Mouse (Mus musculus) spleen, postnatal 14 days (tissue): ENCODE data around the gene Sh3rf1.
A peak's percentile ranks its signal among the peaks of the same experiment; 100 is the strongest.
"Not testable (repeated sequence)": the region's sequence is repeated elsewhere in the genome, so short reads cannot be mapped to it uniquely, and the experiment has no call there.

Source experiments
- DNase-seq, 2 experiments: peaks; one replicate each; pipeline ENCODE4 v3.0.0; 2021 to 2022; ENCODE audit warnings: low spot score in 2 of 2

Gene Sh3rf1

DNA sequence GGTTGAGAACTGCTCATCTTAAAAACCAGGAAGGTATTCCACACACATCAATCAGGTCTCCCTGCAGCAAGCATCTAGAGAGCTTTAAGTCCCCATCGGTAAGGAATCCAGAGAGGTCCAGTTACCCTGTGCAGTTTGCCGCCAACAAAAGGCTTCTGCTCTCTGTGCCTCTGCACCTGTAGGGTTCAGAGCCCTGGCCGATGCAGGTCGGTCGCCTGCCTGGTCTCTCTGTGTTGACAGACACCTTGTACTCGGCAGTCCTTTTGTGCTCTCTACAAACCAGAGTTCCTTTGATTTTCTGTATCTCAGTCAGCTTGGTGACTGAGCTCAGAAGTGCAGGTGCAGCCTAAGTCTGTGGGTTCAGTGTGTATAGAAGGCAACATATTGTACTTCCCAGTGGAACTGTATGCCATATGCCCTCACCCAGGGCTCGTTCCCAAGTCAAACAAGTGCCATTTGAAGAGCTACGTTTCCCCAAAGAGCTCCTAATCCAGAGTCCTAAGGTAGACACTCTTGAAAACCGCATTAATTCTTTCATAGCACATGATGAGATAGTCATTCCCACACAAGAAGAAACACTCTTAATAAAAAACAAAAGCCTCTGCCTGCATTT lies 138.7 kb downstream of the Sh3rf1 start:
- no peak for DNase-seq

DNA sequence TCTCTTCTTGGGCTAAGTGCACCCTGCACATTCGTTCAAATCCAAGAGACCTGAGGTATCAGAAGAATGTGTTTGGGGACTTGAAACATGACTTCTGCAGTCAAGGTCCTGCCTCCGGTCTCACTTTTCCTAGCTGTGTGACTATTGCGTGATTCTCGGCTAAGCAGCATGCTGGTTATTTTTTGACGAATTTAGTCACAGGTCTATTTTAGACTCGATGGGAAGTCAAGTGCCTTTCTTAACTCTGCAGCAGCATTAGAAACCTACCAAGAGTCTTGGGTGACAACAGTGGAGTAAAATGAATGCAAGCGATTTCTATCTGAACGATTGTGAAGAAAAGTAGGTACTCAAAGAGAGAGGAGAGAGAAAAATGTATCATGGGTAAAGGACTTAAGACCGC lies 149.6 kb downstream of the Sh3rf1 start:
- no peak for DNase-seq

DNA sequence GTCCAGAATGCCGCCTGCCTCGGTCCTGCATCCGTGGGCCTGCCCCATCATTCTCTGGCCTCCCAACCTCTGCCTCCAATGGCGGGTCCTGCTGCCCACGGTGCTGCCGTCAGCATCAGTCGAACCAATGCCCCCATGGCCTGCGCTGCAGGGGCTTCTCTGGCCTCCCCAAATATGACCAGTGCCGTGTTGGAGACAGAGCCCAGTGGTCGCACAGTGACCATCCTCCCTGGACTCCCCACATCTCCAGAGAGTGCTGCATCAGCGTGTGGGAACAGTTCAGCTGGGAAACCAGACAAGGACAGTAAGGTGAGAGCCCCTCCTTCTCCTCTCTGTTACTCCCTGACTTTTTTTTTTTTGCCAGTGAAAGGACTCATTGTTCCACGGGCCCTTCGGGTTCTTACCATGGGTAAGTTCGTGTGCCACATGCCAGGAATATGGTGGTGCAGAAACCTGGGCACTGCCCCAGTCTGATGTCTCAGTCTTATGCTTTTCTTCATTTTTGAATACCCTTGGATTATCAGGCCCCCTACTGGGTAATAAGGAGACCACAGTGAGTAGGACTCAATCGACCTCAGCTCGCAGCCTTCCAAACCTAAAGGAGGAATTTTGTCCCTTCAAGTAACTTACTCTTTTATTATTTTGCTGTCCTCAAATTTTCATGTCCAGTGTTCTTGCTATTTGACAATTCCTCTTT lies 150.5 kb downstream of the Sh3rf1 start:
- DNase-seq, result no peak

DNA sequence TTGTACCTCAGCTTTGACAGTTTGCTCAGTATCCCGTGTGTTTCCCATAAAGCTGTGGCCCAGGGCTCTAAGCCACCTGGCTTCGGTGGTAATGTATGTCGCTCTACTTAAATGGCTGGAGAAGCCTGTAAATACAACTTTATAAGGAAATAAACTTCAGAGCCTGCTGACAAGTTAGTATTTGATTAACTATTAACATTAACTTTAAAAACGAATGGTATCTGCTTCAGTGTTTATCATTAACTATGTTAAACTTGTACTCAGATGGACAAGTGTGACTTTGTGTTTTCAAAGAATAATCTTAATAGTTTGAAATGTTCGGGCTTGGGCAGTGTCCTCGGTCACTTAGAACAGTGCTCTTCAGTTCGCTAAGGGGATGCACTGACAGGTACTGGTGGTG lies 151.5 kb downstream of the Sh3rf1 start:
- no peak for DNase-seq

DNA sequence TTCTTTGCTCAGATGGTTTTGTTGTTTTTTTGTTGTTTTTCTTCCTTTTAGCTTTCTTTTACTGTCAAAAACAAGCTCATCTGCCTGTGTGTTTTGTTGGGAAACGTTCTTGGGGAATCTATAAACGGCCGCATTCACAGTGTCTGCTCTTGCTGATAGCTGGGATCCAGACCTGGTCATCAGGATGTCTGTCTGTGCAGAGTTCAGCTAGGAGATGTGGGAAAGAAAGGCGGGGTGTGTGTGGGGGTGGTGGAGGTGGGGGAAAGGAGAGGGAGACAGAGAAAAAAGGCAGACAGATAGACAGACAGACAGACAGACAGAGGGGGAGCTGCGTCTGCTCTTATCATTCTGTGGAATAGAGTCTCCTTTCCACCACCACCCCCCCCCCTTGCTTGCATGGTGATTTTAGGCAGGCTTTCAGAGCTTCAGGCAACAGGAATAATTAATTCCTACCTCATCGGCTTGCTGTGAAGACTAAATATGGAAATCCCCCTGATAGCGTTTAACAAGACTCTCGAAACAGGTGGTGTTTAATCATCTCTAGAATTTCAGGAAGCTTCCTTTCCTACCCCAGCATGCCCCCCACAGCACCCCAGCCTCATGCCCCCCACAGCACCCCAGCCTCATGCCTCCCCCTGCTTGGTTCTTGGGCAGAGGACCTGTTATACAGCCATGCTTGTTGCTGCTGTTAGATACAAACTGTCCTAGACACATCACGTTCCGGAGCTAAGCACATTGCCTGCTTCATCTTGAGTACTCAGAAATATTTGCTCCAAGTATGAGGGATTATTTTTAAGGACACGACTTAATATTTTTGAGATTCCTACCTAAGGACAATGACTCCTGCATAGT lies 155.4 kb downstream of the Sh3rf1 start:
- no peak for DNase-seq

DNA sequence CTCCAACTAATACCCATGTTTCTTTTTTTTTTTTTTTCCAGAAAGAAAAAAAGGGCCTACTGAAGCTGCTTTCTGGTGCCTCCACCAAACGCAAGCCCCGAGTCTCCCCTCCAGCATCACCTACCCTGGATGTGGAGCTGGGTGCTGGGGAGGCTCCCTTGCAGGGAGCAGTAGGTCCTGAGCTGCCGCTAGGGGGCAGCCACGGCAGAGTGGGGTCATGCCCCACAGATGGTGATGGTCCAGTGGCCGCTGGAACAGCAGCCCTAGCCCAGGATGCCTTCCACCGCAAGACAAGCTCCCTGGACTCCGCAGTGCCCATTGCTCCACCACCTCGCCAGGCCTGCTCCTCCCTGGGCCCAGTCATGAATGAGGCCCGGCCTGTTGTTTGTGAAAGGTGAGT lies 160.9 kb downstream of the Sh3rf1 start:
- no peak for DNase-seq

DNA sequence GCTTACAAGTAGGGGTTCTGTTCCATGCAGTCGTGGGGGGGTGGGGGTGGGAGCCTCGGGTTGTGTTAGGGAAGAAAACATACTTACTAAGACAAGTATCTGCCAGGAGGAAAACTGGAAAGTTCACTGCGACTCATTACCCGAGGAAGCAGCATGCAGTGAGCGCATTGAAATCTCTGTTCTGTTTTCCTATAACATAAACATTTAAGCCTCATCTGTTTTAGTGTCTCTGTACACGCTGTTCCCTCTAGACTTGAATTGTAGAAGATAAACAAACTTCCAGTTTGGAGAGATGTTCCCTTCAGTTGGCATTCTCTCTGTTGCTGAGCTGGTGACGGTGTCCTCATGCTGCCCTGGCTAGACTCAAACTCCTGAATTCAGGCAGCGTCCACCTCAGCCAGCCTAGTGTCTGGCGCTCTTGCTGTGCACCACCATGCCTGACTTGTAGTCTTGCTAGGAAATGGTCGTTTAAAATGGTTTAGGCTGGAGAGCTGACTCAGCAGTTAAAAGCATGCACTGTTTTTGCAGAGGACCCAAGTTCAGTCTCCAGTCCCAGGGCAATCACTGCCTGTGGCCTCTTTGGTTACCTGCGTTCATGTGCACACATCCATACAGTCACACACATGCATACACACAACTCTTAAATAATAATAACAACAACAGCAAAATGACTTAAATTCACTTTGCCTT lies 162.0 kb downstream of the Sh3rf1 start:
- no peak for DNase-seq

DNA sequence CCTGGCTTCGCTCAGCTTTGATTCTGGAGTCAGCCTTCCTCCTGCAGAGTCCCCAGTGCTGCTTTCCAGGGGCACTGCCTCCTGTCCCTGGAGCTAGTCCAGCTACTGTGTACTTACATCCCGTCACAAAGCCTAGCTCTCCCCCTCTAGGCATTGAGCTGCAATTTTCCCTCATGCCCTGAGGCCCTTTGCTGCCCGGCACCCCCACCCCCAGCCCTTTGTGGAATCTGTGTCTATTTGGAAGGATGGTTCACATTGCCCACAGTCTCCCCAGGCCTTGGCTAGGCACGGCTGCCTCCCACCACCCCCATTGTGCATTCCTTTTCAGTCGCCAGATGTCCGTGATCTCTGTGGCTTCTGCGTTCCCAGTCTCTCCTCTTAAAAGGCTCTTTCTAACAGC lies 163.0 kb downstream of the Sh3rf1 start:
- DNase-seq, result no peak

DNA sequence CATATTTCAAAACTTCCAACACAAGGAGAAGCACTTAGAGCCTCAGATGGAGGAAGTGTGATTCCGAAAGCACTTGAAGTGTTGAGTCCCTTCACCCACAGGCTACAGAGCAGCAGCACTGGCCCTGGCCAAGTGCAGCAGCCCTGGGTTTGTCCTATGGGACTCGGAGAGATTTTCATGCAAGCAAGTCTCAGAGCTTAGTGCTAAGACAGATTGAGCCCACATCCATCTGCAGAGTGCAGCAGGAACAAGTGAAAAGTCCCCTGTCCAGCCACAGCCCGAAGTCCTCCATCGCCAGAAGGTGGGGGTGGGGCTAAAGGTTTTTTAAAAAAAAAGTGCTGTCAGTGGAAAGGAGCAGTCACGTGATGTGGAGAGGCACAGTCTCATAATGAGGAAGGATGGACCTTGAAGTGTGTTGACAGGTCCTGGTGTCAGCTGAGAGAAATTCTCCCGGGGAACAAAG lies 163.9 kb downstream of the Sh3rf1 start:
- no peak for DNase-seq

DNA sequence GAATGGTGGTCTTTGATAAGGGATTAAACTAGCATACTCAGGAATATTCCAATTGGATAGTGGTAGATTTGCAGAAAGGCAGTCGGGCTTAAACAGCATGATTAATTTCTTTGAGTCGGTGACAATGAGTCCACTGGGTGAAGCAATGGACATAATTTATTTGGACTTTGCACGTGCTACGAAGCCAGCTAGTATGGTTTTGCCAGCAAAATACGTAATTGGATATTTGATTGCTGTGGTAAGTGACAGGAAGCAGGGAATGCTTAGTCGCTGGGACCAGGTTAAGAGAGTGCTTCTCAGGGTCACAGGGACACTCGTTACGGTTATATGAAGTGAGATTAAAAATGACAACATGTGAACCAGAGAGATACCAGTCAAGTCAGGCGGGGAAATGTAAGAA lies 164.7 kb downstream of the Sh3rf1 start:
- DNase-seq, result no peak

DNA sequence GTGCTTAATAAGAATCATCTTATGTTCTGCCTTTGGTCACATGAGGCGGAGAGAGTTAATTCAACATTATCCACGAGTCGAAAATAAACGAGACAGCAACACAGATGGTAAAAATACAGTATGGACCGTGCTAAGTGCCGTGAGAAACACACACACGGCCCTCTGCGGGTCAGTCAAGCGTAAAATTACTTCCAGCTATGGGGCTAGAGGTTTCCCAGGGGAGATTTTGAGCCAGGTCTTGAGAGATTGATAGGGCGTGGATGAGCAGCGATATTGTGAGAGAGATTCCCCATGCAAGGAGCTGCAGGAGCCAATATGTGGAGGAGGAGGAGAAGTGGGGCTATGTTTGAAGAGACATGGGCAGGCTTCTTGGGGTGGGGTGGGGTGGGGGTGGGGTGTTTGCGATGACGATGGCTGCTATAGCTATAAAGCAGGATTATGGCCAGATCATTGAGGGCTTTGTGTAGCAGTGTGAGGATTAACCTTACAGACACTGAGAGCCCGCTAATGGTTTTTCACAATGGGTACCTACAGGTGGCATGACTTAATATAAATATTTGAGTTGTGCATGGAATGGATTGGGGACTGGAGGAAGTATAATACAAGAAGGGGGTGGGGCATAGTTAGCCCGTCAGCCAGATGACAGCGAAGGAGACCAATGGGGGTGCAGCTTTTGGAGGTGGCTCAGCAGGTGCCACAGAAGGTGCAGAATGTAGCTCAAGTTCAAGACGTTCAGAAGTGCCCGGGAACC lies 166.8 kb downstream of the Sh3rf1 start:
- no peak for DNase-seq

DNA sequence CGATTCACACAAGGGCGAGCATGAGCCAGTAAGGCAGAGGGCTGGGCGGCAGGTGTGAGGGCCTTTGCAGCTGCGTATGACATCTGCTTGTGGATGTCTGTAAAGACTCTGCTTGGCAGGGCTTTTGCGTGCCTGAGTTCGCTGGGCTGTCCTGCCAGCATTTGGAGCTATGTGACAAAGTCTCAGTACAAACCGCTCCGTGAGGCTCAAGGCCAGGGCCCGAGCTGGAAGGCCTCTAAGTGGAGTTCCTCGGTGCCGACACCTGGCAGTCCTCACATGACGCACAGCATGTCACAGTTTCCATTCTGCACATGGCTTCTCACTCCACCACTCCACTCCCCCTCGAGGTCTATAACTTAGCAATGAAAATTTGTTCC lies 167.4 kb downstream of the Sh3rf1 start:
- DNase-seq, result no peak

DNA sequence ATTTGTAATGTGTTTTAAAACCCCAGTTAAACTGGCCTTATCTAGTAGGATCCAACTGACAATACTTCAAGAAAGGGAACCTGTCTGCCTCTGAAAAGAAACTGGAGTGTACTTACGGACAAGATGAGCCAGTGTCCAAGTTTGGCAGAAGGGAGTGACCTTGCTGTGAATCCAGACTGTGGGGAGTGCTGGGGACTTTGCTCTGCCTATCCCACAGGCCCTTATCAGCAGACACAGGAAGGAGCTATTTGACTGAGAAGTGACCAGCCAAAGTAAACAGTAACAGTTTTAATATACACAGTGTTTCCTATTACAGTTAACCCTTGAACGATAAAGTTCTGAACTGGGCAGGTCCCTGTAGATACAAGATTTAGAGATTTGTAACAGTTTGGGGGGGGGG lies 173.5 kb downstream of the Sh3rf1 start:
- DNase-seq, result no peak

DNA sequence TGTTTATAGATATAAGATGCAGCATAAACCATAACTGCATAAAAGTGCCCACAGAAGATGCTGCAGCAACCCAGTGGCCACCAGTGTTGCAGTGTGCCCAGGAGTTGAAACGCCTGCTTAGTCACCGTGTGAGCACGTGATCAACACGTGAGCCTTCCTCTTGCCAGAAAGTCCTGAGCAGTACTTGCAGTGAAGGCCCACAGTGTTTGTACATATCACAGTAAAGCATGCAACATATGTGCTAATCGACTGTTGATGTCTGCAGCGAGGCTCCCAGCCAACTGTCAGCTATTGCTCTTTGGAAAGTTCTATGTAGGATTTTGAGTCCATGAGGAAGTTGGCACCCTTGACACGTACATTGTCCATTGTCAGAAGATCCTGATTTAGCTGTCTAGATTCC lies 174.1 kb downstream of the Sh3rf1 start:
- DNase-seq, result peak in 1 of 2 experiments; percentile 11

DNA sequence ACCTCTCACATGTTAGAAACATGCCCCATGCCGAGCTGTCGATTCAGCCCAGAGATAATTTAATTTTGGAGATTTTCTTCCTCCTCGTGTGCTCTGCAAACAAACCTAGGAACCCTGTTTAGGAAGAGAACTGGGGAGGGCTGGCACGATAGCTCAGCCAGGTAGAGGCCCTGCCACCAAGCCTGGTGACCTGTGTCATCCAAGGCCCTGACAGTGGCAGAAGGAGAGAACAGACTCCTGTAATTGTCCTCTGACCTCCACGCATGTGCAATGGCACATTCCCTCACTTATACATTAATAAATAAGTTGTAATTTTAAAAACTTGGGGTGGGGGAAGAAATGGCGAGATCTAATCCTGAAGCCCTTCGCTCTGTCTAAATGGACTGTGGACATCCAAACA lies 179.2 kb downstream of the Sh3rf1 start:
- no peak for DNase-seq

DNA sequence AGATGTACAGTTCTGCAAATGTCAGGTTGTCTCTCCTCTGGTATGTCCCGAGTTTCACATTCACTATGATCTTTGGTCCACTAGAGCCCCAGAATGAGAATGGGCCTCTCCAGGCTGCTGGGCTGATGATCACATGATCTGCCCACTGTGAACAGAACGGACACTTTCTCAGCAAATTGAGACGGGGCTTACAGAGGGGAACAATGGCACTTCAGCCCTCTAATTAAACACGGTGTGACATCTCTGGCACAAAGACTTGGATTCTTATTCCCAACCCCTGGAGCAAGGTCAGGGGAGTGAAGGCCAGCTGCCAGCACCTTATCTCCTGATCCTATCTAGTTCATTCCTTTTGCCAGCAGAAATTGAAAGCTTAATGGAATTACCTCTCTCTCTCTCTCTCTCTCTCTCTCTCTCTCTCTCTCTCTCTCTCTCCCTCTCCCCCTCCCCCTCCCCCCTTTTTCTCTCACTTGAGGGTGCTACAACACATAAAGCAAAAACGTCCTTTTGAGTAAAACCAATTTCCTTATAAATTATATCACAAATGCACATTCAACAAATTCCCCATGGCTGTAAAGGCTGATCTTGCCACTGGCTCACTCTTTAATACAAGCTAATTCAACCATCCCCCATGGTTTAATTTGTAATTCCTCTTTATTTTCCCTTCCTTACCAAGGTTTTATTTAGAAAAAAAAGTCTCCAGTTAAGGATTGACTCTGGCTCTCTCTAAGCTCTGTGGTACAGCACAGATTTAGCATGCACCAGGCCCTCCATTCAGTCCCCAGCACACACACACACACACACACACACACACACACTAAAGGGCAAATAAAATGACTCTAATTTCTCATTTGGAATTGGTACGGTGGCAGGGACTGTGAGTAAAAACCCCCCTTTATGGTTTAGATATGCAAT lies 179.8 kb downstream of the Sh3rf1 start:
- DNase-seq, result no peak

DNA sequence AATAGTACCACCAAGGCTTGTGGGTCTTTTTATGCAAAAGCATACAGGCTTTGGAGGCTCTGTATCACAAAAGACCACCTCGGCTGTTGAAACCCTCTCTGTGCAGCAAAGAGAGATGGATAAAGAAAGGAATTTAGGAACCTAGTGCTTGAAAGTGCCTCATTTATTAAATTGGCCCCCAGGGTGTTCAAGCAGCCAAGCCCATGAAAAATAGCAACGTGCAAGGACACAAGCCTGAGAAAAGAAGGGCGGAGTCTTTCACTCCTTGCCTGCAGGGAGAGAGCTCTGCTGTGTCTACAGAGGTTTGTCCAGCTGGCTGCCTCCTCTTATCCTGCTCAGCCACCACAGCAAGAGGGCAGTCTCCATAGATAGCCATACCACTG lies 180.5 kb downstream of the Sh3rf1 start:
- DNase-seq, result no peak

DNA sequence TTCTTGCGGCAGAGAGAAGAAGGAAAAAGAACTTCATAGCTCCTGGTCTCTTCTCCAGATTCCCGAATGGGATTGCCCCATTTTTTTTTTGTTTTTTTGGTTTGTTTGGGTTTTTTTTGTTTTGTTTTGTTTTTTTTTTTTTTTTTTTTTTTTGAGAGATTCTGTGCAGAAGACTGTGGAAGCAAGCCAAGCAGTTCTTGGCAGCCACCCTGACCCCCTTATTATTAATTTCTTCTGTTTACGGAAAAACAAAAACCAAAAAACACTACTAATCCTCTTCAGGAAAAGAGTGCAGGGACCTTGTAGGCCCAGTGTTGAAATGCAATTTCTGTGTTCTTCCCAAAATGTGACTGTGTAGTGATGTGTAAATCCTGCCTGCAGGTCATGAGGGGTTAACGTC lies 185.4 kb downstream of the Sh3rf1 start:
- no peak for DNase-seq

DNA sequence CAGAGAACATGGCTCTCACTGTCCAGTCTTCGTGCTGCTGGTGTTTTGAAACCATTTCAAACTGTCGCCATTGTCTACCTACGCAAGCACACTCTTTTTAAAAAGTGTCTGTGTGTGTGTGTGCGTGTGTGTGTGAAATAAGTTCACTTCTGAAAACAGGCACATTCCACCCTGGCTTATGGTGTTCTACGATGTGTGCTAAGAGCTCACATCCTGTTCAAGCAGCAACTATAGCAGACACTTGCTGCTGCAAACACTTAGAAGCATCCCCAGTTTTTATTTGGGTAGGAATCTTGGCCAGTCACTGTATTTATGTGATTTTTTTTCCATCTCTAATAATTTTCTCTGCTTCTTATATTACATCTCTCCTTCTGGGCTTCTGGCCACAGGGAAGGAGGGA lies 186.0 kb downstream of the Sh3rf1 start:
- DNase-seq, result not testable (repeated sequence)

DNA sequence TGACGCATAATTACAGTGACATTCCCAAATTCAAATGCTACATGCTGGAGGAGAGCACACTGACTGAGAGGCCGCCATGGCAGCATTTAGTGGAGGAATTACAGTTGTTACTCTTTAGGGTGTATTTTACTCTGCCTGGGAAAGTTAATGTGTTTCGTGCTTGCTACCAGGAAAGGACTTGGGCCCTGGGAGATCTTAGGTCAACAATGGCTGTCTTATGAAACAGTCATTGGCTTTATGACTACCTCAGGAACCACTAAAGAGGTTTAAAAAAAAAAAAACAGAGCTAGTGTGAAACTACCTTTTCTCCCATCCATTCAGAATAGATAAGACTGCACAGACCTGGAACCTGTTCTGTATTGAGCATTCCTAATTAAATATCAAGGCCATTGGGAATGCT lies 195.8 kb downstream of the Sh3rf1 start:
- no peak for DNase-seq

DNA sequence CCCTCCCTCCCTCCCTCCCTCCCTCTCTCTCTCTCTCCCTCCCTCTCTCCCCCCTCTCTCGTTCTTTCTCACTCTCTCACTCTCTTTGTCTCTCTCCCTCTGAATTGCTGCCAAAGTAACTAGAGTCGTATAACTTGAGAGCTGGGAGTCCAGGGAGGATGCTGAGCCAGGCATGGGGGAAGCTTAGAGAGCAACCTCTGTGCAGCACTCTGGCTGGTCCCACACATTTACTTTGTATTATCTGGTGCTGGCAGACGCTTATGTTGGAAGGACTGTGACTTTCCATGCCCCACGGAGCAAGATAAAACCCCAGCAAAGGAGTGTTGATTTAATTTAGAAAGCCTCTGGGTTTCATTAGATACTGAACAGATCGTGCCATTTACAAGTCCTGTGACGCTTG lies 196.5 kb downstream of the Sh3rf1 start:
- DNase-seq, result no peak
